10 mouse cellular contexts compared by ENCODE assay signal in the genomic region with DNA sequence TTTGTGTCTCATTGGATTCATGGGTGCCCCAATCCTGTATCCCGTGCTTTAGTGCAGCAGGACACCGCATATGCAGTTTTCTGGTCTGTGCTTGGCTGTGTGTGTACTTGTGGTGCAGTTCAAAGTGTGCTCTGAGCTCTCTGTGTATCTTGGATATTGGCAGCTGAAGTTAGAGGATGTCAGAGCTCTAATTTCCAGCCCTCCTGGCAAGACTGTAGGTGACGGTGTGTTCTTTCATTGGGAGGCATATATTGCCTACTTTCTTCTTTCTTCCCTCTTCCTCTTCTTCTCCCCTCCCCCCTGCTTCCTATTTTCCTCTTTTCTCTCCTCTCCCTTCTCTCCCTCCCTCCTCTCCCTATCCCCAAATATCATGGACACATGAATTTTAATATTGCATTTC.
"Had no signal": no experiment of that assay in that cellular context is flagged by ENCODE, and none has a peak within 500 bp of the region (broad histone marks: within the 10 kb centered on the region; RNA-seq: fewer than 3 reads in every experiment).

No protein-coding gene starts in this region.

- DNase-seq: heart, adult 18-20 months; heart, postnatal 10 days; heart, postnatal 4 days; kidney, adult 18-20 months; kidney, adult 8-10 months; kidney, postnatal 10 days; kidney, postnatal 25 days; kidney, postnatal 4 days; liver; liver, embryonic 13.5 days had no signal
